Mouse (Mus musculus) fibroblast of lung, adult 2 months (primary cell): ENCODE results near the gene Pagr1b.
A peak's percentile ranks its signal among the peaks of the same experiment; 100 is the strongest.

Experiments used
- DNase-seq: peaks from one replicate; pipeline ENCODE4 v3.0.0-alpha.2; 2011; ENCODE audit warnings: low read depth

Pagr1b gene

DNA sequence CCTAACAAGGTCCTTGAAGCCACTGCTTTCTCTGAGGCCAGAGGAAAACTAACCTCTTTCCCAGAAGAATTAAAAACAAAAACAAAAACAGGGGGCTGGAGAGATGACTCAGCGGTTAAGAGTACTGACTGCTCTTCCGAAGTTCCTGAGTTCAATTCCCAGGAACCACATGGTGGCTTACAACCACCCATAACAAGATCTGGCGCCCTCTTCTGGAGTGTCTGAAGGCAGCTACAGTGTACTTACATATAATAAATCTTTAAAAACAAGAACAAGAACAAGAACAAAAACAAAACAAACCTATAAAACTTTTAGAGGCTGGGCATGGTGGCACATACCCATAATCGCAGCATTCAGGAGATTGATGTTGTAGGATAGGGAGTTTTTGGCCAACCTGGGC lies 19.8 kb downstream of the Pagr1b start:
- DNase-seq = no peak

DNA sequence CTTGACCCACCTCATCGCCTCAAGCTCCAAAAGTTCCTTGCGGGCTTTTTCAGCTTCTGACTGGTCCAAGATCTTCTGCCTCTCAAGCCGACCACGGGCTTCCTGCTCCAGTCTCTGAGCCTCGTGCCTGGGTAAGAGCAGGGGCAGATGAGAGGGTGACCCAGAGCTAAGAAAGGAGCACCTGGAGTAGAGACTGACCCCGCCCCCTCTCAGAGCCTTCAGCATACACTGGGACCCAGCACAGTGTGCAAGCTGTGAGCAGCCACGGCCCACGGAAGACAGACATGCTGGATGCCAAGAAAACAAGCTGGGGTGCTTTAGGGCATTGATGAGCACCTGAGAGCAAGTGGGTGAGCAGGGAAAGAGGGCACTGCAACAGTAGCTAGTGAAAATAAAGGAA lies 27.5 kb downstream of the Pagr1b start:
- no peak for DNase-seq

DNA sequence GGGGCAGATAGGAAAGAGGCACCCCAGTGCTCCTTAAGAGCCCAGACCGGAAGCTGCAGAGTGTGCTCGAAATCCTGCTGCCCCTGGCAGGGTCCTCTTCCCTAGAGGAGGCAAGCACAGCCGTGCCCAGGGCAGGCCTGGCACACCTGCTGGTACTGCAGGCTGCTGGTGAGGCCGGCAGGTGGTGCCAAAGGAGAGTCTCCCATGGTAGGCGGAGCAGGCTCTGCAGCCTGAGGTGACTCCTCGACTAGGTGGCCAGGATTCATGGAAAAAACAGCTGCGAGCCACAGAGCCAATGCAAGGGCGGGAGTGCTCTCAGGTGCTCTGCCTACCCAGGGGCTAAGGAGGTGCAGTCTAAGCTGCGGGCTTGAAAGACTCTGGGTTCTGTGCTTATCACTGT lies 30.0 kb downstream of the Pagr1b start:
- no peak for DNase-seq

DNA sequence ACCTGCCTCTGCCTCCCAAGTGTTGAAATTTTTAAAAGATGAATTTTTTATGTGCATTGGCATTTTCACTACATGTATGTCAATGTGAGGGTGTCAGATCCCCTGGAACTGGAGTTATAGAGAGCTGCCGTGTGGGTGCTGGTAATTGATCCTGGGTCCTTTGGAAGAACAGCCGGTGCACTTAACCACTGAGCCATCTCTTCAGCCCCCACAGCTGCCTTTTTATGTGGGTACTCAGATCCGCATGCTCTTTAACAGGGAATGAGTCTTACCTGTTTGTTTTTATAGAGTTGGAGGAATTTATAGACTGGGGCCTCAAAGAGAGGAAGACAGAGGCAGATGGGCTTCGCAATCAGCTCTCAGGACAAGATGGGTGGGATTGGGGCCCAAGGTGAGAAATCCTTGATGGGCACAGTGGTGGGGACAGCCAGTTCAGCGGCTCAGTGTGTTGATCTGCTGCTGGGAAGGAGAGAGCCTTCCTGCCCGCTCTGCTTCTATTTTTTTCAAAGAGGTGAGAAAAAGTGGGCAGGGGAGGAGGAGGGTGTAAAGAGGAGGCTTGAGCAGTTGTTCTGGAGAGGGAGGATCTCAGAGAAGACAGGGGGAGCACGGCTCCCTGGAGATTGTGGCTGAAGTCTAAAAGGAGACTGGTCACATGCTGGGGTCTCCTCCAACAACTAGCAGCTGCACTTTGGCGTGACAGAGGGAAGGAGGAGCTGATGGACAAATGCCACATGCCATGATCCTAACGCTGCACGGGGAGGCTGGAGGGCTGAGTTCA lies 31.4 kb downstream of the Pagr1b start:
- no peak for DNase-seq

DNA sequence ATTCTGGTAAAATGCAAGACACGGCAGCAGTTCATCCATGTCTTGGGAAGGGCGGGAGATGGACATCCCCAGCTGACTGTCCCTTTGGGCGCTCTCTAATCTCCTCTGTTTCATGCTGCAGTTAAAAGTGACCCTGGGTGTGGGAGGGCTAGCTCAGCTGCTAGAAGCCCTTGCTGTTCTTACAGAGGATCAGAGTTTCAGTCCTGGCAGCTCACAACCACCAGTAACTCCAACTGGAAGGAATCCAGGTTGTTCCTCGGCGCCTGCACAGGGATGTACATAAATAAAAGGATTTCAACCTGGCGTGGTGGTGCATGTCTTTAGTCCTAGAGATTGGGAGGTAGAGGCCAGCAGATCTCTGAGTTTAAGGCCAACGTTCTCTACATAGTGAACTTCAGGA lies 33.2 kb downstream of the Pagr1b start:
- DNase-seq = no peak

DNA sequence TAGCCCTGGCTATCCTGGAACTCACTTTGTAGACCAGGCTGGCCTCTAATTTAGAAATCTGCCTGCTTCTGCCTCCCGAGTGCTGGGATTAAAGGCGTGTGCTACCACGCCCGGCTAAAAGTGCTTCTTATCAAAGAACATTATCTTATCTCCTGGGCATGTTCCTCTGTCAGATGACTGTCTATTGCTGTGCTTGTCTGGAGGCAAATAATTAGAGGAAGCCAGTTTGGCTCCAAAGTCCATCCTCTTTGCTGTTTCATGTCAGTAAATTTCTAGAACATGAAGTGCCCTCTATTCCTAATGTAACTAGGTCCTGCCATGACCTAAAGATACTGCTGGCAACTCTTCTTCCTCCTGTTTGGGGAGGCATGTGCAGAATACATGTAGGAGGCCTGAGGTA lies 34.2 kb downstream of the Pagr1b start:
- DNase-seq = no peak

DNA sequence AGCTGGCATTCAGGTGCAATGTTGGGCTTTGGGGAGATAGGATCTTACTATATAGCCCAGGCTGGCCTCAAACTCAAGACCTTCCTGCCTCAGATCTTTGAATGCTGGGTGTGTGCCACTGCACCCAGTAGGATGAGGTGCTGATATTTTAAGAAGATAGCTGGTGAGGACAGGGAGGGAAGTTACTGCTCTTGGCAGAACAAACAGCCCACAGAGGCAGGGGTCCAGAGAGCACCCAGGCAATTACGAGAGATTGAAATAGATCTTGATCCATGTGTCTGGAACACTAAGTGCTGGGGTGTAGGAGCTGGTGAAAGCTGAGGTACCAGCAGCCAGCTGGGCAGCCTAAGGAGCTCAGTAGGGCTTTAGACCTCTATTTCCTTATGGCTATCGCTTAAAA lies 34.7 kb downstream of the Pagr1b start:
- no peak for DNase-seq

DNA sequence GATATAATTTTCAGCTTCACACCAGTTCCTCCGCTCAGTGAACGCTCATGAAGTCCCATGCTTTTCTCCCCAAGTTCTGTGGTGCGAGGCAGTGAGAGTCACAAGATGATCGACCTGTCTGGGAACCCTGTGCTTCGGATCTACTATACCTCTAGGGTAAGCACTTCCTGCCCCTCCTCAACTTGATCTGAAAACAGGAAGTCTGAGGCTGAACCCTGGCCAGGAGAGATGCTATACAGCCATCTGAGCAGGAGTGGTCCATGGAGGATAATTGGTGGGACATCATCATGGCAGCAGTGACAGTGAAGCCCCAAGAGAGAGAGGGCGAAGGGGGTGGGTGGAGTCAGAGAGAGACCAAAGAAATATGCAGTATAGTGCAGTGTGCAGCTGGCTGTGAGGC lies 37.4 kb downstream of the Pagr1b start:
- no peak for DNase-seq

DNA sequence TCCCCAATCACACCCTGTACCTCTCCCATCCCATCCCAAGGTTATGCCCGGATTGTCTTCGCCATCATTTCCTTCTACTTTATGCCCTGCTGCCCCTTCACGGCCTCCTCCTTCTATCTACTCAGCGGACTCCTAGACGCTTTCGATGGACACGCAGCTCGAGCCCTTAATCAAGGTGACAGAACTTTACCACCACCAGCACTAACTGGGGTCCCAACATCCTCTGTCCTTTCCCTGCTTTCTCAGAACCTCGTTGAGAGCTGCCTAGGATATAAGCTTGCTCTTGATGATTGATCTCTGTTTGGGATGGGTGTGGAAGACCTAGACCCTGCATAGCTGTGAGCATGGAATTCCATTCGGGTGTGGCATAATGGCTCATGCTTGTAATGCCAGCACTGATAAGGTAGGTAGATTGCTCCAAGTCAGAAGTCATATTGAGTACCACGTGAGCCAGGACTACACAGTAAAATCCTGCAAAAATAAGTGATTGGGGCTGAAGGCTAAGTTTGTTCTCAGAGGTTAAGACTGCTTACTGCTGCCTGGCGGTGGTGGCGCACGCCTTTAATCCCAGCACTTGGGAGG lies 39.3 kb downstream of the Pagr1b start:
- no peak for DNase-seq

DNA sequence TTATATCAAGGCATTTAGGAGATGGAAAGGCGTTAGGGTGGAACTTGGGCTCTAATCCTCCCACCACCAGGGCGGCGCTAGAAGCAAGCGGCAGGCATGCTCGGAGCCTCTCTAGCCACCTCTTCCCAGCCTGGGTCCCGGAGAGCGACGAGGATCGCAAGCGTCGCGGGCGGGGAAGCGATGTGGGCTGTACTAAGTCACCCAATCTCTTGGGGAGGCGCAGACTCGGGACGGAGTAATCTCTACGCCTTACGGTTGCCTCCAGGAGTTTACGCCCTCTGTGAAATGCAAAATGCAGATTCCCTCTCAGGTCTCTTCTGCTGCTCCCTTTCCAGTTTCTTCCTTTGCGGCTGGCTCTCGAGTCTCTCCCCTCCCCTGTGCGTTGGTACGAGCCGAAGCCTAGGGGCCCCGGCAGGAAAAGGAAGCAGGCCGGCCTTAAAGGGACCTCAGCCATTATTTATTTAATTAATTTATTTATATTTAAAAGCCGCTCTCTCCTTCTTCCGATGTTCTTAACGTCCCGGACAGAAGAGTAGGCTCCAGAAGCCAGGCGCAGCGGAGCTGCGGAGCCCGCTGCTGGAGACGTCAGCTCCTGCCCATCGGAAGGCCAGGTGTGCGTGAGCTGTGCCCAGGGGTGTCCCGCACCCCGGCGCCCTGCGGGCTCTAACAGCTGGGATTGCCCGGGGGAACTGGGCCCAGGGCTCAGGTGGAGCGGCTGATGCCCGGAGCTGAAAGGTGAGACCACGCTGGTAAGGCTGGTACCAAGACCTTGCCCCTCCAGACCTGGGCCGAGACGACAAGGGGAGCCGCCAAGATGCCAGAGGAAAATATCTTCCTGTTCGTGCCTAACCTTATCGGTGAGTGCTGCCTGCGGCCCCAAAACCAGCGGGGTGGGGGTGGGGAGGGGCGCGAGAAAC lies 40.1 kb downstream of the Pagr1b start, which contains the start of gene Cdiptos:
Gene Cdiptos, minus strand, starts transcription at position 149 of the 917 bp plus-strand sequence.
- peak; percentile 86 for DNase-seq

DNA sequence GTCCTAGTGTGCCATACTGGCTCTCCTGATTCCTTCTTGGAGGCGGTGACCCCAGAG lies 40.6 kb downstream of the Pagr1b start, which contains the start of gene Cdipt:
Gene Cdipt, plus strand, starts transcription at position 22 of the 57 bp plus-strand sequence.
- DNase-seq = no peak

DNA sequence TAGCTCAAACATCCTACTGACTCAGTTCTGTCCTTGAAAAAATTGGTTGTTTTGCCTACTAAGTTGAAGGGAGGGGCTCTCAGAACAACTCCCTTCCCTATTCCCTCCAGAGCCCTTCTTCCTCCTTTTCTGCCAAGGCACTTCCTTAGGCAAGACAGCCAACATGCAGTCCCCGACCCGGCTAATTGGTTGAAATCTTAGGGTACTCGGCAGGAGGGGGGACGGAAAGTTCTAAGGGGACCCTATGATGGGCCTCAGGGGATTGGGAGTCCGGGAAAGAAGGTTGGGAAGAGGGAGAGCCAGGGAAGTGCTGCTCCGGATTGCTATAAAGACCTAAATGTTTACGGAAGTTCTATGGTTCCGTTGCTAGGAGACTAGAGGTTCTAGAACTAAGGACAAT lies 40.8 kb downstream of the Pagr1b start:
- DNase-seq = no peak

DNA sequence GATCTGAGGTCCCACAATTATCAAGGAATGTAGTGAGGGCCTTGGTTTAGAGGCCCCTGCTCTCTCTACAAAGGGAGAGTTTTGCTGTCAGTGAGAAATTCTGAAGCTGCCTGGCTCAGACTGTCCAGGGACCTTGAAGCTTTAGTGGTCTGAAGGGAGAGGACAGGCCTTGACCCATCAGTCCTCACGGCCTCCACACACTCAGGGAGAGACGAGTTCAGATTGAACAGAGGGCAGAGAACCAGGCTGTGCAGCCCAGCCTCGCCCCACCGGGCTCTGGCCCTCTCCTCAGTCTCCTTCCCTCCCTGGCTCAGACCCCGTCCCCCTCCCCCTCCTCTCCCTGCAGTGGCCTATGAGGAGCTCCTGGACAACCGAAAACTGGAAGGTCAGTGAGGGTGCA lies 48.9 kb downstream of the Pagr1b start:
- DNase-seq = no peak

DNA sequence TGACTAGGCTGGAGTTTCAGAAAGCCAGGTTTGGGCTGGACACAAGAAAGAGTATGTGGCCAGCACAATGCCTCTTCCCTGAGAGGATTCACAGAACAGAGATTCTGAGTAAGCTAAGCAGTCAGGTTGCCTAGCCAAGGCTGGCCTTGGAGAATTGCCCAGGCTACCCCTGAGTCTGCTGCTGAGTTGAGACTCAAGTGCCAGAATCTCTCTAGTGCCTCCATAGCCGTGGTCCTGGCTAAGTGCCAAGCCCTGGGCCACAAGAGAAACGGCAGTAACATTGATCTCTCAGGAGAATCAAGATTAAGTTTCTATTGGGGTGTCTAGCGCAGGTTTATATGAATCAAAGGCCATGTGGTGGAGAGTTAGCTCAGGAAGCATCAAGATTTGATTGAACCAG lies 50.7 kb downstream of the Pagr1b start:
- no peak for DNase-seq

DNA sequence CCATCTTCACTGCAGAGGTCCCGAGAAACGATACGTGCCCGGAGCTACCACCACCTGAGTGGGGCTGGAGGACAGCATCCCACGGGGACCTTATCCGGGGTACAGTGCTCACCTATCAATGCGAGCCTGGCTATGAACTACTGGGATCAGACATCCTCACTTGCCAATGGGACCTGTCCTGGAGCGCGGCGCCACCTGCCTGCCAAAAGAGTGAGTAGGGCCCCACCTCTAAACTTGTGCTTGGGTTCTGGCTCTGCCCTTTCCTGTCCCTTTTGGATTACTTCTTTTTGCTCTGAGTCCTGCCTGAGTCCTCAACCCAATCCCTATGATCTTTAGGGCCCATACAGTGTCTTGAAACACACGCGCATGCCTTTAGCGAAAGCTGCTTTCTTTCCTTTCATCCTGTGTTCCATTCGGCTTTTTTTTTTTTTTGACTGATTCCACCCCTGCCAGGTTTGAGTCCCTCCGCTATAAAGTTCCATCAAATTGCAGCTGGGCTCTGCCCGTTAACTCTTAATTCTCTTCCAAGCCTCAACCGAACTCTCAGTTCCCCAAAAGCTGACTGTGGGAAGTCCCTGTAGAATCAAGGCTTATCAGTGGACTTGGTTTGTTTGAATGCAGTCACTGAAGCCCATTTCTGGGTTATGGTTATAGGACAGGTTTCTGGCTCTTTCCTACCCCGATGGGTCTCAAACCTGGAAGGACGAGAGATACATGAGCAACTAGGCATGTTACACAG lies 52.6 kb downstream of the Pagr1b start:
- no peak for DNase-seq

DNA sequence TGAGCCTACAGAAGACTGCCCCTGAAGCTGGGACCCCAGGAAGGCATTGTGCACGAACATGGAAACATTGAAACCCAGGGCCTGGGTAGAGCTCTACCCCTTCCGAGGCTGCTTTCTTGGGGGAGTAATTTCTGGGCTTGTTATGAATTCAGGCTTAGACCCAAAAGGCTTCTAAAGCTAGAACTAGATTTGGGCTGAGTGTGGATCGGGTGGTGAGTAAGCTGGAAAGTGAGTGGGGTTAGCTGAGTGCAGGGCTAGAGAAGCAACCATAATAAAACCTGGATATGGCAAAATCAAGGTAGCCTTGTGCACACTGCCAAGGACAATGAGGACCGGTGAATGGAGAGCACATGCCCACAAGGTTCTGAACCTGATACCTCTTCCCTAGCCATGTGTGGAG lies 54.3 kb downstream of the Pagr1b start:
- no peak for DNase-seq

DNA sequence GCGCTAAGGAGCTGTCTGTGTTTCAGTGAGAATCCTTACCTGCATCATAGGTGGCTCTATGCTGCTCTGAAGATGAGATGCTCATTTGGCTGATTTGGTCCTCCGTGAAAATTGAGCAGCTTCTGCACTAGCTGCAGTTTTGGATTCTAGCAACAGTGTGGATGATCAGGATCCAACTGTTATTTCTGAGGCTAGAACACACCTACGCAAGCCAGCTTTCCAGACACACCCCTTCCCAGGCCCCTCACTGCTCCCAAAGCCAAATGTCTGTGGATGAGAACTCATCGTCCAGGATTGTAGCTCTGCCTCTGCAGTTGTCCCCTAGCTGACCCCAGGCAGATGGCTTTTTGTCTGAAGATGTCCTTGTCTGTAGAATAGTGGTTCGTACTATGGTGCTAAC lies 55.2 kb downstream of the Pagr1b start:
- no peak for DNase-seq

DNA sequence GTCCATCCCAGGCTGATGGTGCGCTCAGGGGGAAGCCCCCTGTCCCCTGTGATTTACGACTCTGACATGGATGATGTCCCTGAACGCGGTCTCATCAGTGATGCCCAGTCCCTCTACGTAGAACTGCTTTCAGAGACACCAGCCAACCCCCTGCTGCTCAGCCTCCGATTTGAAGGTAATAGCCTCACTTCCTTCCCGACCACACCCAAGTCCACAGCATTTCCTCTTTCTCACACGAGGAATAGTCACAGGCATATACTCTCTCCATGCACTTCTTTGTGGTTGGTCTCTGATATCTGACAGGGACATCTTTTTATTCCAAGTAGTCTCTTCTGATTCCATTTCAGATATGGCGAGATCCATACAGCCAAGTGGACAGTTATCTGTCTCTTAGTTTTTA lies 56.5 kb downstream of the Pagr1b start:
- no peak for DNase-seq

DNA sequence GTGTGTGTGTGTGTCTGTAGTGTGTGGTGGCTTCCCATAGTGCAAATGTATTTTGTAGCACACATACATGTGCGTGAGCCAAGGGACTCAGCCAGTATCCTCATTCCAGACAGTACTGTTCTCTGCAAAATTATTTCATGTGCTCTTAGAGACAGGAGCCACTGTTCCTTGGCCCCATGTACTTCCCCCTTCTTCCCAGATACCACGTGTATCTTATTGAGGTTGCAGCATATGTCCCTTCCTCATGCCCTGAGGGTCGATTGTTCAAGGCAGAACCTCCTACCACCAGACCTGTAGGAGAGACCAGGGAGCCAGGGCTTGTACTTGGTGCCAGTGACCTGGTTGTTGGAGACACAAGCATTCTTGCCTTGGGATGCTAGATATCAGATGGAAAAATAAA lies 61.2 kb downstream of the Pagr1b start:
- DNase-seq = no peak

DNA sequence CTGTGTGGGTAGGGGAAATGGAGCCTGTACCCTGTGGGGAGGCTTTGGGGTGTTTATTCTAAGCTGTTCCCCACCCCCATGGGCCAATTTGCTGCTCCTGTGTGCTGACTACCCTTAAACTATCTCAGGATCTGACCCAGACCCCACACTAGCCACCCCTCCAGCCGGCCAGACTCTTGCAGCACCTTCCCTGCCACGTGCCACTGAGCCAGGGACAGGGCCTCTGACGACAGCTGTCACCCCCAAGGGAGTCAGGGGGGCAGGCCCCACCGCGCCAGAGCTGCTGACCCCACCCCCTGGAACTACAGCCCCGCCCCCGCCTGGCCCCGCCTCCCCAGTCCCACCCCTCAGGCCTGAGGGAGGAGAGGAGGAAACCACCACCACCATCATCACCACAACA lies 63.6 kb downstream of the Pagr1b start:
- no peak for DNase-seq

DNA sequence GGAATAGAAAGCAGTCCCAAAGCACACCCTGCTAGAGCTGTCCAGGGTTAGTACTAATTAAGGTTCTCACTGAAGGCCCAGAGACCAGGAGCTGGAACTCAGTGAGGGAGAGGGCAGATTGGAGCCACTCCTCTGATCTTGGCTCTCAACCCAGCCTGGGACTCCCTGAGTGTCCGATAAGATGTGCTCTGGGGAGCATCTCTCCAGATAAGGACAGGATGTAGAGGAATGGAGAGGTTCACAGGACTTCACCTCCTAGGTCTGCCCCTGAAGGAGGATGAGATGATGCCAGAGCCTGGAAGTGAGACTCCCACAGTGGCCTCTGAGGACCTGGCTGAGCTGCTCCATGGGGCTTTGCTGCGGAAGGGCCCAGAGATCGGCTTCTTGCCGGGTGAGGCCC lies 64.5 kb downstream of the Pagr1b start:
- DNase-seq = no peak
